Mouse (Mus musculus): ENCODE data around the gene Scrn2.
A peak's percentile ranks its signal among the peaks of the same experiment; 100 is the strongest.

DNA sequence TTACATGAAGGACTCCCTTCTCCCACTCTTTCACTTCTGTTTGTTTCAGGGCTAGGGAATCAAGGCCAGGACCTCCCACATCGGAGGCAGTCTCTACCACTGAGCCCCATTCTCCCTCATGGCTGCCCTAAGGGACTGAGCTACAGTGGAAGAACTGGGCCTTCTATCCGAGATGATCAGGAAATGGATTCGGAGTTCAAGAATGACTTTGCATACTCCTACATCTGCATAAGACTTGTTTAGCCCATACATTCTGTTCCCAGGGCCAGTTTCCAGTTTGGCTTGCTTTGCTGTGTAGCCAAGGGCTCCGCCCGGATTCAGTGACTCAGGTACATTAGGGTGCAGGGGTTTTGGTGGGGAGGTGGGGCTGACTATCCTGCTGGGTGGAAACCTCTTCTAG is 49.7 kb upstream of the Scrn2 start:
- TF ChIP-seq CTCF (IDR thresholded peaks at IDR 0.05; ENCODE audit: low read depth) (no peak), EP300 (optimal IDR thresholded peaks at IDR 0.05) (peak; percentile 58)
